Mouse (Mus musculus): ENCODE measurements at regions not wholly inside any gene's neighbourhood (a gene's known extent, or its start where the extent isn't known, plus 50 kb on each side); places are given as distances from the start of the nearest gene placed in this dataset.

DNA sequence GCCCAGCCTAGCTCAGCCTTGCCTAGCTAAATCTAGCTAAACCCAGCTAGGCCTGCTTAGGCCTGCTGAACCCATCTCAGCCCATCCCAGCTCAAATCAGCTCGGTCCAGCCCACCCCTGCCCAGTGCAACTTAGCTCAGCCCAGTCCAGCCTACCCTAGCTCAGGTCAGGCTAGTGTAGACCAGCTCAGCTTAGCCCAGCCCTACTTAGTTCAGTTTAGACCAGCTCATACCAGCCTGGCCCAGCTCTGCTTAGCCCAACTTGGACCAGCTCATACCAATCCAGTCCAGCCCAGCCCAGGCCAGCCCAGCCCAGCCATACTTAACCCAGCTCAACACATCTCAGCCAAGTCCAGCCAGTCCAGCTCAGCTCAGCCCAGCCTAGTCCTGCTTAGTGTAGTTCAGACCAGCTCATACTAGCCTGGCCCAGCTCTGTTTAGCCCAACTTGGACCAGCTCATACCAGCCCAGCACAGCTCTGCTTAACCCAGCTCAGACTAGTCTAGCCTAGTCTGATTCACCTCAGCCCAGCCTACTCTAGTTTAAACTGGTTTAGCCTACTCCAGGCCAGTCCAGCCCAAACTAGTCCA, 90.7 kb downstream of the Tmem121 start:
- H3K36me3 ChIP-seq (replicated peaks; ENCODE audit: low read length): no peaks in the 10 kb centered on the region
- peaks cover 27% of the 10 kb centered on the region for H3K27me3 ChIP-seq (replicated peaks)
- TF ChIP-seq FLI1 (IDR thresholded peaks at IDR 0.05; ENCODE audit: low read length) (no peak), GATA1 (IDR thresholded peaks at IDR 0.05; ENCODE audit: borderline replicate concordance, low read length) (no peak)
- no peak overlapping the region for H3K4me3 ChIP-seq (replicated peaks)
- H3K9me3 ChIP-seq: no peaks in the 10 kb centered on the region
- H3K4me1 ChIP-seq: peaks cover 35% of the 10 kb centered on the region

- TF ChIP-seq FLI1 (IDR thresholded peaks at IDR 0.05; ENCODE audit: low read length): no peak
- TF ChIP-seq GATA1 (IDR thresholded peaks at IDR 0.05; ENCODE audit: borderline replicate concordance, low read length): no peak
- H3K27me3 ChIP-seq (replicated peaks): peaks cover 32% of the 10 kb centered on the region
- H3K9me3 ChIP-seq: no peaks in the 10 kb centered on the region
- peaks cover 35% of the 10 kb centered on the region for H3K4me1 ChIP-seq
- no peaks in the 10 kb centered on the region for H3K36me3 ChIP-seq (replicated peaks; ENCODE audit: low read length)
- peak overlapping the region; percentile 60 for H3K4me3 ChIP-seq (replicated peaks)
Observed at GRCm38 (mm10) chr12:113277741-113278140, 92.0 kb downstream of the Tmem121 start.

DNA sequence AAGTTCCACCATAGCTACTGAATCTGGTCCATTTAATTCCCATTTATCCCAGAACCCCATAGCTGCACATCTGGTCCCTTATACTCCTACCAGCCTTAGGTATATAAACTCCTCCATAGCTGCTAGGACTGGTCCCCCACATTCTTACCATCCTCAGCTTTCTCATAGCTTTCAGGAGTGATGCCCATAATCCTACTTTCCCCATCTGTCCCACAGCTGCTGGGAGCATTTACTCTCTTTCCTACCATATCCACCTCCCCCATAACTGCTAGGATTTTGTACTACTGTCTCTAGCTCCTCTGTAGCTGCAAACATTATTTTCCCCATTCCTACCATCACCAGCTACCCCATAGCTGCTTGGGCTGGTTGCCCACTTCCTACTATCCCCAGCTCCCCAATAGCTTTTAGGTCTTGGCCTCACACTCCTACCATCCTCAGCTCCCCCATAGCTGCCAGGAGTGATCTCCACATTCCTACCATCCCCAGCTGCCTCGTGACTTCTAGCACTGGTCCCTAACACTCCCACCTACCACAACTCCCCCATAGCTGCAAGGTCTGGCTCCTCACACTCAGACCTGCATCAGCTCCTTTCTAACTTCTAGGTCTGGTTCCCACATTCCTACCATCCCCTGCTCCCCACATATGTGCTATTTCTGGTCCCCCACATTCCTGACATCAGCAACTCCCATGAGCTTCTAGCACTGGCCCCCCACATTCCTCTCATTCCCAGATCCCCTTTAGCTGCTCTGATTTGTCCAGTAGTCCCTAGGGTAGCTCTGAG, 106.5 kb downstream of the Tmem121 start:
- TF ChIP-seq GATA1 (IDR thresholded peaks at IDR 0.05; ENCODE audit: borderline replicate concordance, low read length) (no peak), FLI1 (IDR thresholded peaks at IDR 0.05; ENCODE audit: low read length) (no peak)
- Histone ChIP-seq H3K27me3 (replicated peaks) (peaks cover 62% of the 10 kb centered on the region), H3K4me3 (replicated peaks) (no peak overlapping the region), H3K4me1 (no peaks in the 10 kb centered on the region), H3K36me3 (replicated peaks; ENCODE audit: low read length) (no peaks in the 10 kb centered on the region), H3K9me3 (no peaks in the 10 kb centered on the region)

- H3K4me3 ChIP-seq (replicated peaks): no peak overlapping the region
- TF ChIP-seq FLI1 (IDR thresholded peaks at IDR 0.05; ENCODE audit: low read length) (no peak), GATA1 (IDR thresholded peaks at IDR 0.05; ENCODE audit: borderline replicate concordance, low read length) (no peak)
- H3K36me3 ChIP-seq (replicated peaks; ENCODE audit: low read length): no peaks in the 10 kb centered on the region
- H3K4me1 ChIP-seq: no peaks in the 10 kb centered on the region
- peaks cover 46% of the 10 kb centered on the region for H3K27me3 ChIP-seq (replicated peaks)
- H3K9me3 ChIP-seq: peaks cover 5% of the 10 kb centered on the region; the same call in 1 of the 2 replicates
Observed at GRCm38 (mm10) chr12:113295924-113296323, 110.2 kb downstream of the Tmem121 start.

DNA sequence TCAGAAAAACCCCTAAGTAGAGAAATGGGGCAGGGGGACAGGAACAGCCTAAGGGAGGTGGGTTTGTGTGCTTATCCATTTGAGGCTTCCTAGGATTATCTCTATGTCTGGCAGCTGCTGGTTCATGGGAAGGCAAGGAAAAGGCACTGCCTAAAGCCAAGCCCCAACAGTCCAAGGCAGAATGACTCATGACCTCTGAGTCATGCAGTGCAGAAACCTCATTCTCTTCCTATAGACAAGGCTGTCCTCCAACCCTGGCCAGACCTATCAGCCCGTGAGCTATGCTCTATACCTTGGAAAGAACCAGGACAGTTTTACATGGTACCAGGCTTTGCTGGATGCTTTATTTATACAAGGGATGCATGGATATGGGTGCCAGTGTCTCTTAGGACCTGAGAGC, 120.2 kb downstream of the Tmem121 start:
- Histone ChIP-seq H3K36me3 (replicated peaks; ENCODE audit: low read length) (no peaks in the 10 kb centered on the region), H3K4me3 (replicated peaks) (no peak overlapping the region), H3K4me1 (peaks cover 12% of the 10 kb centered on the region), H3K27me3 (replicated peaks) (peaks cover 55% of the 10 kb centered on the region), H3K9me3 (no peaks in the 10 kb centered on the region)
- no peak for TF ChIP-seq GATA1 (IDR thresholded peaks at IDR 0.05; ENCODE audit: borderline replicate concordance, low read length)
- no peak for TF ChIP-seq FLI1 (IDR thresholded peaks at IDR 0.05; ENCODE audit: low read length)

GRCm38 (mm10) chr12:113313319-113313718, 127.6 kb downstream of the Tmem121 start:
- Histone ChIP-seq H3K27me3 (replicated peaks) (peaks cover 34% of the 10 kb centered on the region), H3K36me3 (replicated peaks; ENCODE audit: low read length) (no peaks in the 10 kb centered on the region), H3K4me1 (no peaks in the 10 kb centered on the region), H3K9me3 (no peaks in the 10 kb centered on the region), H3K4me3 (replicated peaks) (no peak overlapping the region)
- TF ChIP-seq GATA1 (IDR thresholded peaks at IDR 0.05; ENCODE audit: borderline replicate concordance, low read length) (no peak), FLI1 (IDR thresholded peaks at IDR 0.05; ENCODE audit: low read length) (no peak)

DNA sequence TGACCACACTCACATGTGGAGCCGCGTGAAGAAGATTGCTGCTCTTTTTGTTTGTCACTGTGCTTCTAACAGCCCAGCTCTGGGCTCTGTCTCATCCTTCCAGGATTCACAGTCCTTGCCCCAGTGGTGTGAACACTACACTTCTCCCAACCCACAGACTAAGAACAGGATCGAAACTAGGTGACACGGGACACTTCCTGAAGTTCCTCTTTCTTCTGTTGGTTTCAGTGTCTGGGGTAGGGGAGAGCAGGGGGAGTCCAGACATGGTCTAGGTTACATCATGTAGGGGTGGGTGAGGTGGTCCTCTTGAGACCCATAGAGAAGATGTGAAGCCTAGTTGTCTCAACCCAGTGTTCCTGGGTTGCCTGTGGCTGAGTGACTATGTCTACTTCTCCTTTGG, 128.9 kb downstream of the Tmem121 start:
- TF ChIP-seq GATA1 (IDR thresholded peaks at IDR 0.05; ENCODE audit: borderline replicate concordance, low read length): no peak
- no peak for TF ChIP-seq FLI1 (IDR thresholded peaks at IDR 0.05; ENCODE audit: low read length)
- H3K9me3 ChIP-seq: no peaks in the 10 kb centered on the region
- no peaks in the 10 kb centered on the region for H3K4me1 ChIP-seq
- H3K27me3 ChIP-seq (replicated peaks): peaks cover 26% of the 10 kb centered on the region
- H3K4me3 ChIP-seq (replicated peaks): no peak overlapping the region
- no peaks in the 10 kb centered on the region for H3K36me3 ChIP-seq (replicated peaks; ENCODE audit: low read length)

GRCm38 (mm10) chr12:113321086-113321485, 135.4 kb downstream of the Tmem121 start:
- H3K9me3 ChIP-seq: no peaks in the 10 kb centered on the region
- H3K27me3 ChIP-seq (replicated peaks): peaks cover 17% of the 10 kb centered on the region
- H3K36me3 ChIP-seq (replicated peaks; ENCODE audit: low read length): no peaks in the 10 kb centered on the region
- TF ChIP-seq FLI1 (IDR thresholded peaks at IDR 0.05; ENCODE audit: low read length): no peak
- TF ChIP-seq GATA1 (IDR thresholded peaks at IDR 0.05; ENCODE audit: borderline replicate concordance, low read length): no peak
- no peaks in the 10 kb centered on the region for H3K4me1 ChIP-seq
- H3K4me3 ChIP-seq (replicated peaks): no peak overlapping the region

- peaks cover 23% of the 10 kb centered on the region for H3K27me3 ChIP-seq (replicated peaks)
- H3K36me3 ChIP-seq (replicated peaks; ENCODE audit: low read length): no peaks in the 10 kb centered on the region
- TF ChIP-seq FLI1 (IDR thresholded peaks at IDR 0.05; ENCODE audit: low read length) (no peak), GATA1 (IDR thresholded peaks at IDR 0.05; ENCODE audit: borderline replicate concordance, low read length) (no peak)
- H3K4me3 ChIP-seq (replicated peaks): no peak overlapping the region
- H3K4me1 ChIP-seq: no peaks in the 10 kb centered on the region; the same call in 1 of the 2 replicates
- H3K9me3 ChIP-seq: no peaks in the 10 kb centered on the region
Observed at GRCm38 (mm10) chr12:113322173-113322572, 136.4 kb downstream of the Tmem121 start.

DNA sequence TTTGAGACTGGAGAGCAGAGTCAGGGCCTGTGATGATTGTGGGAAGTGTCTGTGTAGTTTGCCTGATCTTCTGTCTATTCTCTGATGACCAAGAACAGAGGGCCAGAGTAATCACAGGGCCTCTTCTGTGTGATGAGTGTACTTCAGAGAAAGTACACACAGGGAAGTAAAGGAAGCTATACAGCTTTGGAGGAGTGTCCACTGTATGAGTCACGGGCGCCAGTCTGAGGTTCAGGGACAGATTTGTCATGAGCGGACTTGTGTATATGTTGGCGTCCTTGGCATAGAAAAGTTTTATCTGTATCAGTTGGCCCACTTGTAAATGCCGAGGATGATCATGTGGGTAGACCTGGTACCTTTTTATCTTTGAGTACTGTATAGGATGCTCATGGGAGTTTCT, 142.1 kb downstream of the Tmem121 start:
- TF ChIP-seq FLI1 (IDR thresholded peaks at IDR 0.05; ENCODE audit: low read length) (no peak), GATA1 (IDR thresholded peaks at IDR 0.05; ENCODE audit: borderline replicate concordance, low read length) (no peak)
- H3K27me3 ChIP-seq (replicated peaks): peaks cover 21% of the 10 kb centered on the region
- no peak overlapping the region for H3K4me3 ChIP-seq (replicated peaks)
- H3K4me1 ChIP-seq: no peaks in the 10 kb centered on the region; the same call in 1 of the 2 replicates
- H3K9me3 ChIP-seq: no peaks in the 10 kb centered on the region
- H3K36me3 ChIP-seq (replicated peaks; ENCODE audit: low read length): no peaks in the 10 kb centered on the region
